Mouse (Mus musculus) CD4-positive, CD25-positive, alpha-beta regulatory T cell, adult 9 weeks (primary cell): Measurements from ENCODE around the gene Schip1. TPM values are rescaled to one million over a fixed set of nuclear protein-coding genes. Genes with fewer than 3 reads are reported as not detected.

Experiments used
- polyA plus RNA-seq: library from polyadenylated mRNA; unstranded; fragments of 100-300 nt; shearing (Covaris generic); gene quantifications from one replicate; pipeline ENCODE4 v1.2.1, GENCODE M21; 2017

Gene Schip1
- polyA plus RNA-seq, result not detected

DNA sequence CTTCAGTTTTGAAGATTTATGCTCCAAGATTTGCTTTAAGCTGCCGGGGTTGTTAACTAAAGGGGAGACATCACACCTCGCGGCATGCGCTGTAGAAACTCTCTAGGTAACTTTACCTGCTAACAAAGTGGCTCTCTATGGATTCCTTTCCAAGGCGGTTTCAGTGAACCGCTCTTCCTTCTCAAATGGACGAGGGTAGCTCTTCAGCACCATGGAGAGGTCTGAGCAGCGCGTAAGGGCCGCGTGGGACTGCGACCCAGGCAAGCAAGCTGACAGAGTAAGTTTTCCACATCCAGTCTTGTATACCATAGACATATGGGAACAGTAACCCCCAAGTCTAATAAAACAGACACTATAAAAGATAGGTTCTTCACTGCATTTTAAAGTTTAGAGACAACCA lies at the start of gene Schip1:
TSS of gene Schip1 (plus strand) at position 72 of the 400 bp plus-strand sequence.

Other genes starting within 250 kb of the Schip1 start
- gene Iqcj, start 172.6 kb upstream of the Schip1 start, polyA plus RNA-seq, result not detected
- gene Iqschfp, start 172.6 kb upstream of the Schip1 start, polyA plus RNA-seq, result not detected